Mouse (Mus musculus) frontal cortex, postnatal 14 days (tissue): ENCODE results near the gene Furin.

Experiments
- DNase-seq, 2 experiments: peaks; one replicate each; pipeline ENCODE4 v3.0.0; 2022; ENCODE audit warnings: low spot score in 2 of 2

Furin gene

DNA sequence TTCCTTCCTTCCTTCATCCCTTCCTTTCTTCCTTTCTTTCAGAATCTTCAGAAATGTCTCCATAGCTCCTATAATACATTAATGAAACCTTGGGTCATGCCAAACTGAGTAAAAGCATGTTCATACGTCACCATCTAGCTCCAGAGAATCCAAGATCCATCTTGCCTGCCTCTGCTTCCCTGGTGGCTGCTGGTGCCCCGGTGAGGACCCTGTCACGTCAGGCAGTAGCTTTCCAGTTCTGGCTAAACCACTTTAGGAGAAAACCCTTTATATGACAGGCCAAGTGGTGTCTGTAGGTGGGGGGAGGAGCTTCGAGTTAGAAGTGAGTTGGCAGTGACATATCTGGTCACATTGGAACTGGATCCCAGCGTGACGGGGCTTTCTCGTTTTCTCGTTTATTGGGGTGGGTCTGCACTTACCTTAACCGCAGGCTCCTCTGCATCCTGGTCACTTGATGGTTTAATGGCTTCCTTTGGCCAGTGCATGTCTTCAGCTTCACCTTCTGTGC is at the start of gene Furin:
Gene Furin, minus strand, starts transcription at position 249 of the 508 bp plus-strand sequence.
- DNase-seq = no peak

- DNase-seq = no peak
Observed at GRCm38 (mm10) chr7:80454786-80455185, 49.5 kb upstream of the Furin start.

- DNase-seq = no peak
Observed at GRCm38 (mm10) chr7:80453997-80454396, 48.8 kb upstream of the Furin start.

GRCm38 (mm10) chr7:80453121-80453520 is 47.9 kb upstream of the Furin start:
- DNase-seq = no peak

DNA sequence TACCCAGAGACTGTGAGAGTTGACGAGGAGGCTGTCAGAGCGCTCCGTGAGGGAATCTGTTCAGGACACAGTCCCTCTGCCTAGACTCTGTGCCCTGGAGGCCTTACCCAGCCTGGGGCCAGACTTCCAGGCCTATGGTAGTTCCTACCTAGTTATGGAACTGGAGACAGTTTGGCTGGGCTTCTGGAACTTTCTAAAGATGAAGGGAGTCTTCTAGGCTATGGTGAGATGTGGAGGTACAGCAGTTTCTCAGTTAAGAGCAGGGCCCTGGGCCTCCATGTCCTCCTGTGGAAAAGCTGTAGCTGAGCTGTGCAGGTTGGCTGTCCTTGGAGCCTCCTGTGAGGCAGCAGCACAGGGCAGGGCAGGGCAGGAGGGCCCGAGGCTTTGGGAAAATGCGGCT is 47.0 kb upstream of the Furin start:
- no peak for DNase-seq

GRCm38 (mm10) chr7:80451550-80452232 is 46.5 kb upstream of the Furin start:
- DNase-seq = no peak

- no peak for DNase-seq
Observed at GRCm38 (mm10) chr7:80450354-80450753, 45.1 kb upstream of the Furin start.

DNA sequence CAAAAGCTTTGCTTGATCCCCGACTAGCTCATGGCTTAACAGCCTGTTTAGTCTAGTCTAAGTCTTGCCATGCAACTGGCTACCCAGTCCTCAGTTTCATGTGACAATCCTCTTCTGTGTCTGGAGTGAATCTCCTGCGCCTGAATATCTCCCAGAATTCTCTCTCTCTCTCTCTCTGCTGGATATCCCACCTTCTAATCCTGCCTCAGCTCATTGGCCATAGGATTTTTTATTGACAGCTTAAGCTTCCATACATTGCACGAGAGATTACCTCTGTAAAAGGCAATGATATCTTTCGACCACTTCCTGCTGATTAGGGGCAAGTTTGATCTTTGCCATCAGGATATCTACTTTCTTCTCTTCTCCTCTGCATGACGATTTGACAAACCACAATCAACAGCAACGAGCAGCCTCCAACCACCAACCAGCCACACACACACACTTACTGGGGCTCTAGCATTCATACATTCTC is 44.4 kb upstream of the Furin start:
- DNase-seq = no peak

- no peak for DNase-seq
Observed at GRCm38 (mm10) chr7:80447336-80447735, 42.1 kb upstream of the Furin start.

DNA sequence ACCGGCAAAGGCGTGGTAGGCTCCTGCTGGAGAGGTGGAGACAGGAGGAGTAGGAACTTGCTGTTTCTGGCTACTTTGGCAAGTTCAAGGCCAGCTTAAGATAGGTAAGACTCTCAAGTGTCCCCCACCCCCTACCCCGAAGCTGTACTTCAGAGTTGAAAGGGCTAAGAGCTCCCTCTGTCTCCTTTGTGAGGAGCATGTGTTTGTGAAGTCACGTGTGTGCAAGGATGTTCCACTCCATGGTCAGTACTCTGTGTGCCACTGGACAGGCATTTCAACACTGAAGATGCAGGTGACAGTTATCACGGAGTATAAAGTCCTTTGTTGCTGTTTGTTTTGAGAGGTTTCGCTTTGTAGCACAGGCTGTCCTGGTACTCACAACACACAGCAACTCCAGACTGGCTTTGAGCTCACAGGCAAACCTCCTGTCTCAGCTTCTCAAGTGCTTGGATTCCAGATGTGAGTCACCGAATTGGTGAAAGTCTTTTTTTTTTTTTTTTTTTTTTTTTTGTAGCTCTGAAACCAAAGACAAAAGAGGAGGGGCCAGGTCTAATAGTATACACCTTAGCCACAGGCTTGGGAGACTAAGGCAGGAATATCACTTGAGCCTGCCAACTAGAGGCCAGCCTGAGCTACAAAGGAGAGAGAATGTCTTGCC is 41.1 kb upstream of the Furin start:
- no peak for DNase-seq

DNA sequence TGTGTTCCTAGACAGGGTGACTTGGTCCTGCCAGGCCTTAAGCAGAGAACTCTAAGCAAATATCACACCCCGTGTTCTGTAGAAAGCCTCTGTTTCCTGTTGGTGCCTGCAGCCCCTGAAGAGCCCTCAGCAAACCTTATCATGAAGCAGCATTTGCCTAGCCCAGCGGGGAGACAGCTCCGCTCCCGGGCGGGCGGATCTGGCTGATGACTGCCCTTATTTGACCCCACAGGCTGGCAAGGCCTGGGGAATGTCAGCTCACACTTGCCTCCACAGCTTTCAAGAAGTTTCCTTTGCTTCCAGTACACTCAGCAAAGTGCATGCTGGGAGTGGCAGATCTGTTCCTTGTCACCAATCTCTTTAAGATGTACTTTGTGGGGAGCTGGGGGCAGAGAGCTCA is 40.3 kb upstream of the Furin start:
- DNase-seq = no peak

DNA sequence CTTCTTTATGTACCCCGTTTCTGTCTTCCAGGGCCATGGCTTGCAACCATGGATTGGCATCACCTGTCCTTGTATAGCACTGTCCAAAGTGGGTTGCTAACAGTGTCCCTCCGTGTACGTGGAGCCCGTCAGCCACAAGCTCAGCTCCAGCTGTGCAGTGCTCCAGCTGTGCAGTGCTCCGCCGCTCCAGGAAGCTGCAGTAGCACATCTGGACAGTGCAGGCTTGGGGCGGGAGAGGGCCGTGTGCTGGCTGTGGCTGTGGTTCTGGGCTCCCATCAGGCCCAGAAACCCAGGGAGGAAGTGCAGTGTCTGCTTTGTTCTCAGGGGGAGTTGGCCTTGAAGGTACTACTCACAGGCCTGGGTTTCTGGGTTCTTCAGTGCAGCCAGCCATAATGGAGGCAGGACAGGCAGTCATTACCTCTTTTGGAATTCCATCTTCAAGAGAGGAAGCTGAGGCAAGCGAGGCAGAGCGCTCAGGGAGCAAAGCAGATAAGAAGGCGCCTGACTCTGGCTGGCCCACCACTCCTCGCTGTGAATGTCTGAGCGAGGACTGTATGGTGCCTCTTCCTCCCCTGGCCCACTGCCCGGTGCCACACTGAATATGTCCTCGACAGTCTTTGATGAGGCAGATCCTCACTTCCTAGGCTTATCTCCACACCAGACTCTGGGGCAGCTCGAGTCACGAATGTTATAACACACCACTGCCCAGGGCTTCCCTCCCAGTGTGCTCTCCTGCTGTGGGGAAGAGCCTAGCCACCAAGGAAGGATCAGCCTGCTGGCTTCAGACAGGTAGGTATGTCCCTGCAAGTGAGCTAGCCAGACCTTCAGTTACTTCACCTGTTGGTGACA is 39.4 kb upstream of the Furin start:
- DNase-seq = no peak

- no peak for DNase-seq
Observed at GRCm38 (mm10) chr7:80443124-80443523, 37.9 kb upstream of the Furin start.

DNA sequence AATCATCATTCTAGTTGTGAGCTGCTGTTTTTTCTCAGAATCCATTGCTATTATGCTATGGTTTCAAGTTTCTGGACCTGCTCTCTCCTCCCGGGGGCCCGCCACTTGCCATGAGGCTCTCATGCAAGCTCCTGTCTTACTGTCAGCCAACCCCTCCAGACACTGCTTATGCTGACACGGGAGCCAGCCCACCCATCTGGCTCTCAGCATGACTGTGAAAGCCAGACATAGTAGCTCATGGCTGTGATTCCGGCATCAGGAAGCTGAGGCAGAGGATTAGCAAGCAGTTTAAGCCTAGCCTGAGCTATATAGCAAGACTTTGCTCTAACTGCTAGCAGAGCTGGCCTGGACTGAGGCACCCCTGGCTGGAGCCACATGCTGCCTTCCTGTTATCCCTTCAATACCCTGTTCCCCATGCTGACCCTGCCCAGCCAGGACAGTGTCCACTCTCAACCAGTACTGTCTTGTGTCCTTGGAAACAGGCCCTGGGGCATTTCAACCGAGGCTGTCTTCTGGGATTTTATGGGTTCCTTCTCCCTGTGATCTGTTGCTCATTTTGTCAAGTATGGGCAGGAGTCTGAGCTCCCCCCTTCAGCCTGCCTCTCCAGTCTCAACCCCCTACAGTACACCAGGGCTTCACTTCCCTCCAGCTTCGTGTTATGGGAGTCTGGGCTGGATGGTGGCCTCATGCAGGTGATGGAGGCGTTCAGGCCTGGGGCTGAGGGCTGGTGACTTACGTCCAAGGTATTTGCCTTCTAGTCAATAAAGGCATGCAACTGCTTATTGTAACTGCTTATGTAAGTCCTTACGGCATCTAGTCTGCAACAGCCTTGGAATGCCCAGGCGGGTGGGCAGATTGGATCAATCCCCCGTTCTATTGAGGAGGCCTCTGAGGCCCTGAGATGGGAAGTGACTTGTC is 37.0 kb upstream of the Furin start:
- no peak for DNase-seq

DNA sequence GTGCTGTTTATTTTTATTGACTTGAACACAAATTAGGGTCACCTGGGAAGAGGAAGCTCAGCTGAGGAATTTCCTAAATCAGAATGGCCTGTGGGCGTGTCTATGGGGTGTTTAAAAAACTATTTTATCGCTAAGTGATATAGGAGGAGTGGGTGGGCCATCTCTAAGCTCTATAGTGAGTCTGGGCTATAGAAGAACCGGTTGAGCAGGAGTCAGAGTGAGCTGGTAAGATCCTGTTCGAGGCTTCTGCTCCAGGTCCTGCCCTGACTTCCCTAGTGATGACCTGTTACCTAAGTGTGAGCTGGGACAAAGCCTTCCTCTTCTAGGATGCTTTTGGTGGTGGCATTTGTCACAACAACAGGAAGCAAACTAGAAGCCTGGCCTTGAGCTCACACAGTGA is 35.4 kb upstream of the Furin start:
- no peak for DNase-seq

- DNase-seq = no peak
Observed at GRCm38 (mm10) chr7:80439789-80440488, 34.7 kb upstream of the Furin start.

- no peak for DNase-seq
Observed at GRCm38 (mm10) chr7:80439032-80439760, 34.0 kb upstream of the Furin start.

DNA sequence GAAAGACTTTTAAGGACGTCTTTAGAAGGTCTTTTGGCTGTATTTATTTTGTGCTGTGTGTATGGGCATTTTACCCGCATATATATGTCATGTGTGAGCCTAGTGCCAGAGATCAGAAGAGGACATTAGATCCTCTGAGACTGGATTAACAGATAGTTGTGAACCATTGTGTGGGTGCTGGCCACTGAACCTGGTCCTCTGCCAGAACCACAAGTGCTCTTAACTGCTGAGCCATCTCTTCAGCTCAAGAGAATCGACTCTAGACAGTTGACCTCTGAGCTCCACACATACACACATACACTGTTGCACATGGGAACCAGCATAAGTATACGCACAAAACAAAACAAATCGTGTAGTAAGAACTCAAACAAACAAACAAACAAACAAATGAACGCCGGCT is 31.3 kb upstream of the Furin start:
- no peak for DNase-seq

- no peak for DNase-seq
Observed at GRCm38 (mm10) chr7:80435594-80435993, 30.4 kb upstream of the Furin start.

- no peak for DNase-seq
Observed at GRCm38 (mm10) chr7:80429661-80430060, 24.4 kb upstream of the Furin start.
